Mouse (Mus musculus) midbrain, embryonic 14.5 days (tissue): ENCODE data around the gene Gm42715. TPM values are rescaled to one million over a fixed set of nuclear protein-coding genes. Genes with fewer than 3 reads are reported as not detected.
A peak's percentile ranks its signal among the peaks of the same experiment; 100 is the strongest.
"Not testable (repeated sequence)": the region's sequence is repeated elsewhere in the genome, so short reads cannot be mapped to it uniquely, and the experiment has no call there.

Experiments used
- ATAC-seq: fragments of 200-750 bp; cut with Nextera tagmentation; 2 replicates; pipeline ENCODE4 v1.8.0; 2017; ENCODE audit warnings: moderate number of reproducible peaks, moderate library complexity; ENCODE audit not compliant: low FRiP score, low TSS enrichment
- DNase-seq: peaks from one replicate; pipeline ENCODE4 v3.0.0-alpha.2; 2015
- H3K27ac ChIP-seq: fragments of 300-500 bp; sonication (generic); replicated peaks from 2 replicates; pipeline ENCODE4 v1.5.1; 2014; ENCODE audit warnings: mild to moderate bottlenecking, low read depth, low read length, moderate library complexity
- H3K27me3 ChIP-seq: fragments of 300-500 bp; sonication (generic); 2 replicates; pipeline ENCODE4 v1.6.1; 2014; ENCODE audit warnings: low read length, control low read depth, mixed read lengths; ENCODE audit not compliant: control insufficient read depth, insufficient read depth
- H3K36me3 ChIP-seq: fragments of 300-500 bp; sonication (generic); 2 replicates; pipeline ENCODE4 v1.6.1; 2014; ENCODE audit warnings: low read length, control low read depth; ENCODE audit not compliant: control insufficient read depth, insufficient read depth
- H3K4me1 ChIP-seq: fragments of 300-500 bp; sonication (generic); 2 replicates; pipeline ENCODE4 v1.6.1; 2014; ENCODE audit warnings: mild to moderate bottlenecking, antibody characterized with exemption, low read length, control low read depth; ENCODE audit not compliant: control insufficient read depth, insufficient read depth
- H3K4me2 ChIP-seq: fragments of 300-500 bp; sonication (generic); 2 replicates; pipeline ENCODE4 v1.6.1; 2014; ENCODE audit warnings: mild to moderate bottlenecking, low read length, moderate library complexity
- H3K4me3 ChIP-seq: fragments of 300-500 bp; sonication (generic); replicated peaks from 2 replicates; pipeline ENCODE4 v1.5.1; 2014; ENCODE audit warnings: low read depth, low read length
- H3K9ac ChIP-seq: fragments of 300-500 bp; sonication (generic); replicated peaks from 2 replicates; pipeline ENCODE4 v1.6.1; 2014; ENCODE audit warnings: mild to moderate bottlenecking, low read length, moderate library complexity
- H3K9me3 ChIP-seq: fragments of 300-500 bp; sonication (generic); 2 replicates; pipeline ENCODE4 v1.6.1; 2016; ENCODE audit warnings: low read length, control low read depth, mixed read lengths; ENCODE audit not compliant: control insufficient read depth
- WGBS: fragments of 180-500 bp; shearing (Covaris S2); extraction: QIAGEN DNeasy Blood & Tissue Kit; methylation state at CpG from one replicate; pipeline ENCODE4 v1.1.7; 2014; 5-methylcytosine and 5-hydroxymethylcytosine counted together
- polyA plus RNA-seq: library from polyadenylated mRNA; unstranded; fragments of >200 nt; fragmentation: Nextera tagmentation; extraction: Ambion mirVana; gene quantifications from 2 replicates; pipeline ENCODE4 v1.2.1, GENCODE M21; 2014

Gene Gm42715
- polyA plus RNA-seq, 1 experiment from 2014 or later, result 20.8 TPM

GRCm38 (mm10) chr7:127489982-127490381, 29.4 kb upstream of the Gm42715 start:
- Histone ChIP-seq H3K36me3 (peaks cover 71% of the 10 kb centered on the region), H3K27ac (no peak overlapping the region)

DNA sequence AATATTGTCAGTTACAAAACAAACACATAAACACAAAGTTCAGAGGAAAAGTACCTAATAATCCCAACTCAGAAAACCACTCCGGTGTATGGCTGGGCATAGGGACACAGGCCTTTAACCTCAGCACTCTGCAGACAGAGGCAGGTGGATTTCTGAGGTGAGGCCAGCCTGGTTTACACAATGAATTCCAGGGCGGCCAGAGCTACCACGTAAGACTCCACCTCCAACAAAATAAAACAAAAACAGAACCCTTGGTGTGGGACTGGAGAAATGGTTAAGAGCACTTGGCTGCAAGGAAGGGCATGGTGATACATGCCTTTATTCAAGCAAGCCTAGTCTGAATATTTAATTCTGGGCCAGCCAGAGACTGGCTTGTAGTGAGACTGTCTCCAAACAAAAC, 27.5 kb upstream of the Gm42715 start:
- 93% methylated on average over 3 of the region's 3 CpGs for WGBS

More at GRCm38 (mm10) chr7:127489982-127490381, 29.4 kb upstream of the Gm42715 start:
- Histone ChIP-seq H3K9me3 (no peaks in the 10 kb centered on the region), H3K4me2 (no peak overlapping the region), H3K9ac (no peak overlapping the region), H3K4me1 (no peaks in the 10 kb centered on the region), H3K27me3 (no peaks in the 10 kb centered on the region), H3K4me3 (no peak overlapping the region)
- ATAC-seq (no peak), DNase-seq (no peak)
- 94% methylated on average over 7 of the region's 7 CpGs for WGBS

DNA sequence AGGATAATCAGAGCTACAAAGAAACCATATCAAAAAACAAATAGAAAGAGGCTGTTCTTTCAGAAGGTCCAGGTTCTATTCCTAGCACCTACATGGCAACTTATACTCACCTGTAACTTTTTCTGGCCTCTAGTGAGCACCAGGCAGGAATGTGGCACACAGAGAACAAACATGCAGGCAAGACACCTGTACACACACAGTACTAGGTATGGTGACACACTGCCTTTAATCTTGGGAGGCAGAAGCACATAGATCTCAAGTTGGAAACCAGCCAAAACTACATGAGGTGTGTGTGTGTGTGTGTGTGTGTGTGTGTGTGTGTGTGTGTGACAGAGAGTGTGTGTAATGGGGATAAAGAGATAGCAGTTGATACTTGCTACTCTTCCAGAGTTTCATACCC, 24.7 kb upstream of the Gm42715 start:
- DNase-seq (no peak), ATAC-seq (no peak)
- Histone ChIP-seq H3K27ac (no peak overlapping the region), H3K4me1 (no peaks in the 10 kb centered on the region), H3K27me3 (no peaks in the 10 kb centered on the region), H3K36me3 (peaks cover 27% of the 10 kb centered on the region), H3K9me3 (no peaks in the 10 kb centered on the region), H3K9ac (no peak overlapping the region), H3K4me2 (no peak overlapping the region), H3K4me3 (no peak overlapping the region)

More for the DNA sequence above, 27.5 kb upstream of the Gm42715 start:
- H3K27ac ChIP-seq, result no peak overlapping the region
- DNase-seq, result no peak
- H3K4me3 ChIP-seq, result no peak overlapping the region
- H3K4me1 ChIP-seq, result no peaks in the 10 kb centered on the region
- H3K27me3 ChIP-seq, result no peaks in the 10 kb centered on the region
- H3K36me3 ChIP-seq, result peaks cover 52% of the 10 kb centered on the region
- no peak overlapping the region for H3K9ac ChIP-seq
- no peaks in the 10 kb centered on the region for H3K9me3 ChIP-seq
- H3K4me2 ChIP-seq, result no peak overlapping the region
- ATAC-seq, result no peak

DNA sequence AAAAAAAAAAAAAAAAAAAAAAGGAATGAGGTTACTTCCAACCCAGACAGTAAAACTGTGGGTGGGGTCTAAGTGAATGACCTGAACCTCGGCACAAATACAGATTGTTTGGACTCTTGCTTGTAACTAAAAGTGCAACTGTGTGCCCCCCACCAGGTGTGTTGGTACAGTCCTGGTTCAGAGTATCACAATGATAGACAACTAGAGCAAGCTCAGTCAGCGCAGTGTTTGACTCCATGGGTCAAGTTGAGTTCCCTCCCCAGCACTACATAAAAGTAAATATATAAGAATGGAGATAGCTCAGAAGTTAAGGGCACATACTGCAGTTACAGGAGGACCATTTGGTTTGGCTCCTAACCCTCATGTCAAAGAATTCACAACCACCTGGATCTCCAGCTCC, 22.0 kb upstream of the Gm42715 start:
- DNase-seq, result no peak
- 91% methylated on average over 2 of the region's 2 CpGs for WGBS
- Histone ChIP-seq H3K27me3 (no peaks in the 10 kb centered on the region), H3K4me2 (no peak overlapping the region), H3K27ac (no peak overlapping the region), H3K4me3 (no peak overlapping the region), H3K4me1 (no peaks in the 10 kb centered on the region), H3K36me3 (0 out of 2 replicates have a peak, but pooled peaks cover under 1% of the 10 kb centered on the region), H3K9me3 (no peaks in the 10 kb centered on the region), H3K9ac (no peak overlapping the region)
- ATAC-seq, result no peak

DNA sequence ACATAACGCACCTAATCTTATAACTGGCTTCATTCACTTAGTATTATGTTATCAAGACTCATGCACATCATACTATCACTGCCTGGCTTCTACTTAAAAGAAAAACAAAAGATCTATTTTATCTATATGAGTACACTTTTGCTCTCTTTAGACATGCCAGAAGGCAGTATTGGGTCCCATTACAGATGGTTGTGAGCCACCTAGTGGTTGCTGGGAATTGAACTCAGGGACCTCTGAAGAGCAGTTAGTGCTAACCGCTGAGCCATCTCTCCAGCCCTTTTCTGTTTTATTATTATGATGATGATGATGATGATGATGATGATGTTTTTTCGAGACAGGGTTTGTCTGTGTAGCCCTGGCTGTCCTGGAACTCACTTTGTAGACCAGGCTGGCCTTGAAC, 21.0 kb upstream of the Gm42715 start:
- Histone ChIP-seq H3K27ac (no peak overlapping the region), H3K4me2 (no peak overlapping the region), H3K27me3 (no peaks in the 10 kb centered on the region), H3K36me3 (no peaks in the 10 kb centered on the region), H3K4me3 (no peak overlapping the region), H3K9ac (no peak overlapping the region), H3K9me3 (no peaks in the 10 kb centered on the region), H3K4me1 (no peaks in the 10 kb centered on the region)
- DNase-seq (peak; percentile 76), ATAC-seq (no peak)
- 47% methylated on average over 3 of the region's 3 CpGs for WGBS

DNA sequence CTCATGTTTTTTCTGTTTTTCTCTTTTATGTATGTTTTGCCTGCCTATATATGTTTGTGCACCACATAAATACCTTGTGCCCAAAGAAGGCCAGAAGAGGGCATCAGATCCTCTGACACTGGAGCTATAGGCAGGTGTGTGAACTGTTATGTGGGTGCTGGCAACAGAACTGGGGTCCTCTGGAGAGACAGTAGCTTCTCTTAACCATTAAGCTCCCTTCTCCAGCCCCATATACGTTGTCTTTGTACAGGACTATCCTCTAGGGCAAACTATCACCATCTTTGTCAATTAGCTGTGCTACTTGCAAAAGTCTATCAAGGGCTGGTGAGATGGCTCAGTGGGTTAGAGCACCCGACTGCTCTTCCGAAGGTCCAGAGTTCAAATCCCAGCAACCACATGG, 11.1 kb upstream of the Gm42715 start:
- no peak for ATAC-seq
- no peak overlapping the region for H3K27ac ChIP-seq
- 96% methylated on average over 3 of the region's 3 CpGs for WGBS

DNA sequence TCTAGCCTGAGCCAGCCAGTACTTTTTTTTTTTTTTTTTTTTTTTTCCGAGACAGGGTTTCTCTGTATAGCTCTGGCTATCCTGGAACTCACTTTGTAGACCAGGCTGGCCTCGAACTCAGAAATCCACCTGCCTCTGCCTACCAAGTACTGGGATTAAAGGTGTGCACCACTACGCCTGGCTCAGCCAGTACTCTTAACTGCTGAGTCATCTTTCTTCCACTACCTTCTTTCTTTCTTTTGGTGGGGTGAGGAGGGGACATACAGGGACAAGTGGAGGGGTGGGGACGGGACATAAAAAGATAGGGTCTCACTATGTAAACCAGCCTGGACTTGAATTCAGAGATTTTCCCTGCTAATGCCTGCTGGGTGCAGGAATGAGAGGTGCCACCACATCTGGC, 9.6 kb upstream of the Gm42715 start:
- 90% methylated on average over 3 of the region's 4 CpGs for WGBS

More for the DNA sequence above, 11.1 kb upstream of the Gm42715 start:
- Histone ChIP-seq H3K27me3 (no peaks in the 10 kb centered on the region), H3K4me1 (peaks cover 4% of the 10 kb centered on the region), H3K4me2 (no peak overlapping the region), H3K9ac (no peak overlapping the region), H3K9me3 (no peaks in the 10 kb centered on the region), H3K4me3 (no peak overlapping the region), H3K36me3 (no peaks in the 10 kb centered on the region)
- no peak for DNase-seq

GRCm38 (mm10) chr7:127511241-127511640, 8.1 kb upstream of the Gm42715 start:
- DNase-seq (peak; percentile 38), ATAC-seq (no peak)
- H3K36me3 ChIP-seq, result peaks cover 21% of the 10 kb centered on the region
- peaks cover 13% of the 10 kb centered on the region for H3K4me1 ChIP-seq
- H3K9me3 ChIP-seq, result no peaks in the 10 kb centered on the region
- H3K27me3 ChIP-seq, result no peaks in the 10 kb centered on the region
- peak overlapping the region; percentile 96 for H3K27ac ChIP-seq
- peak overlapping the region; percentile 71; the same call in 1 of the 2 replicates for H3K9ac ChIP-seq
- WGBS, result 33% methylated on average over 8 of the region's 8 CpGs
- peak overlapping the region; percentile 76 for H3K4me3 ChIP-seq
- H3K4me2 ChIP-seq, result peak overlapping the region; percentile 50

More for the DNA sequence above, 9.6 kb upstream of the Gm42715 start:
- not testable (repeated sequence) for H3K4me2 ChIP-seq, H3K4me3 ChIP-seq, ATAC-seq, H3K36me3 ChIP-seq, H3K9ac ChIP-seq, H3K27ac ChIP-seq, H3K9me3 ChIP-seq, DNase-seq, H3K27me3 ChIP-seq
- H3K4me1 ChIP-seq, result peaks cover 13% of the 10 kb centered on the region

GRCm38 (mm10) chr7:127511808-127512230, 7.6 kb upstream of the Gm42715 start, which contains the start of gene Srcap:
TSS of gene Srcap (plus strand) at chr7:127511983.
- peak; percentile 98 for DNase-seq
- Histone ChIP-seq H3K9me3 (no peaks in the 10 kb centered on the region), H3K36me3 (peaks cover 27% of the 10 kb centered on the region), H3K4me2 (peak within 1 kb of the TSS; percentile 64), H3K9ac (peak within 1 kb of the TSS; percentile 71), H3K27me3 (no peaks in the 10 kb centered on the region), H3K4me1 (peaks cover 13% of the 10 kb centered on the region), H3K4me3 (peak within 1 kb of the TSS; percentile 76), H3K27ac (peak within 1 kb of the TSS; percentile 96)
- peak; percentile 99 for ATAC-seq
- WGBS, result under 1% methylated on average over 37 of the region's 37 CpGs
